Mouse (Mus musculus) olfactory bulb, adult 2 months (tissue): ENCODE results near the gene Tnfaip8l1. TPM values are rescaled to one million over a fixed set of nuclear protein-coding genes. Genes with fewer than 3 reads are reported as not detected.

Experiments used
- H3K27ac ChIP-seq: fragments of 200-500 bp; 2 replicates; pipeline ENCODE4 v1.5.1; 2012; ENCODE audit warnings: low read depth, low read length; ENCODE audit not compliant: insufficient read depth
- H3K4me1 ChIP-seq: fragments of 200-500 bp; 2 replicates; pipeline ENCODE4 v1.6.1; 2012; ENCODE audit warnings: low read length; ENCODE audit not compliant: control insufficient read depth, insufficient read depth
- H3K4me3 ChIP-seq: fragments of 200-500 bp; 2 replicates; pipeline ENCODE4 v1.5.1; 2012; ENCODE audit warnings: mild to moderate bottlenecking, low read depth, low read length, moderate library complexity; ENCODE audit not compliant: insufficient read depth
- CTCF ChIP-seq: fragments of 200-500 bp; IDR thresholded peaks from 2 replicates; pipeline ENCODE4 v1.5.1; 2012; ENCODE audit warnings: low read depth, mild to moderate bottlenecking, low read length, moderate library complexity; ENCODE audit not compliant: insufficient read depth
- POLR2A ChIP-seq: fragments of 200-500 bp; IDR thresholded peaks from 2 replicates; pipeline ENCODE4 v1.6.1; 2012; ENCODE audit warnings: mild to moderate bottlenecking, low read depth, low read length, moderate library complexity; ENCODE audit not compliant: insufficient read depth
- WGBS: fragments of 180-500 bp; shearing (Covaris S2); methylation state at CpG from one replicate; pipeline ENCODE4 v1.1.7; 2018; 5-methylcytosine and 5-hydroxymethylcytosine counted together
- polyA plus RNA-seq: library from polyadenylated mRNA; stranded (reverse); fragments of >200 nt; gene quantifications from 2 replicates; pipeline ENCODE4 v1.2.4, GENCODE M21; 2012; ENCODE audit warnings: low replicate concordance; ENCODE audit not compliant: missing spikeins, insufficient read depth, insufficient read length

The Tnfaip8l1 gene
- polyA plus RNA-seq, 1 experiment, result not detected

DNA sequence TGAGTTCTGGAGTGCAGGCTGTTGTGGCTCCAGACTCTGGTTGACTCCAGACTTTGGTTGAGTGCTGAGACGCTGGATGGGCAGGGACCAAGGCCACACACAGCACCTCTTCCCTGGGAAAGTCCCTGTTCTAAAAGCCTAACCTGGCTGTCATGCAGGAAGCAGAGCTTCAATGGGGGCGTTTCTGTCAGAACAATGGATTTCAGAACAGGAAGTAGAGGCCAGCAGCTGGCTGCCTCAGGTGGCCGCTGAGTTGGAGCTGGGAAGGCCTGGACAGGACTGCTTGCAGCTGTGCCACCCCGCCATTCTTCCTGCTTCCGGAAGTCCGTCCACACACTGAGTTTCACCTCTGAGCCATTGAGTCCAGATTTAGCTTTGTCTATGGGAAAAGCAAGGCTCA lies 7.6 kb downstream of the Tnfaip8l1 start:
- H3K4me1 ChIP-seq, result peaks cover 4% of the 10 kb centered on the region; the same call in 1 of the 2 replicates
- H3K27ac ChIP-seq, result no peak overlapping the region
- no peak overlapping the region for H3K4me3 ChIP-seq
- WGBS, result 71% methylated on average over 6 of the region's 6 CpGs
- TF ChIP-seq CTCF (no peak), POLR2A (no peak)

DNA sequence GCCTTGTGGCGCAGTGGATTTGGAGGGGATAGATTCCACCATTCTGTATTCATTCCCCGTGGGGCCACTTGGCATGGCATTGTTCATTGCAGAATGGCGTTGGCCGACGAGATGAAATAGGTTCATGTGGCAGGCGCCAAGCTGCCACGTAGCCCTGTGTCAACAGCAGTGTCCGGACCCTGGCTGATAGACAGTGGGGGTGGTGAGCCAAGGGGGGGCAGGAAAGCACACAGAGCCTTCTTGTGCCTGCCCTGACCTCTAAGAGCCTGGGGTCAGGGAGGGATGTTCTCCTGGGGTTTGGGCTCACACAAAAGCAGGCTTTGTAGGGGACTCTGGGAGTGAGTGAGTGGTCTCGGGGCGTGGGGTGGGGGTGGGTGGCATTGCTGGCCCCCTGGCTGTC lies 8.4 kb downstream of the Tnfaip8l1 start:
- no peak overlapping the region for H3K27ac ChIP-seq
- WGBS, result 34% methylated on average over 10 of the region's 10 CpGs
- no peak overlapping the region for H3K4me3 ChIP-seq
- TF ChIP-seq CTCF (no peak), POLR2A (no peak)
- peaks cover 4% of the 10 kb centered on the region; the same call in 1 of the 2 replicates for H3K4me1 ChIP-seq

DNA sequence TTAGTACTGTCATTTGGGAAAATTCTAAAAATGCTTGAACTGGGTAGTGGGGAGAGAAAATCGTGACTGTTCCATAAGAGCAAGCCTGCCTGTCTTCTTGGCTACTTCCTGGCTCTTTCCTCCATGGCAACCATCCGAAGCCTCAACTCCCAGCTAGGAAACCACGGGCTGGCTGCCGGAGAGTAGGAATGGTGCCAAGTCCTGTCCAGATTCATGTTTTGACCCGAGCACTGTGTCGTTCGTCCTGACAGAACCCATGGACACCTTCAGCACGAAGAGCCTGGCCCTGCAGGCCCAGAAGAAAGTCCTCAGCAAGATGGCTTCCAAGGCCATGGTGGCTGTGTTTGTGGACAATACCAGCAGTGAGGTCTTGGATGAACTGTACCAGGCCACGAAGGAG lies 9.2 kb downstream of the Tnfaip8l1 start:
- Histone ChIP-seq H3K4me1 (peaks cover 4% of the 10 kb centered on the region; the same call in 1 of the 2 replicates), H3K27ac (no peak overlapping the region), H3K4me3 (no peak overlapping the region)
- TF ChIP-seq POLR2A, result no peak
- TF ChIP-seq CTCF, result no peak
- 55% methylated on average over 9 of the region's 9 CpGs for WGBS

GRCm38 (mm10) chr17:56171881-56172280 lies 9.6 kb downstream of the Tnfaip8l1 start:
- Histone ChIP-seq H3K27ac (no peak overlapping the region), H3K4me3 (no peak overlapping the region), H3K4me1 (peaks cover 4% of the 10 kb centered on the region; the same call in 1 of the 2 replicates)
- TF ChIP-seq POLR2A (no peak), CTCF (no peak)
- WGBS, result 96% methylated on average over 17 of the region's 17 CpGs

- peaks cover 4% of the 10 kb centered on the region; the same call in 1 of the 2 replicates for H3K4me1 ChIP-seq
- 55% methylated on average over 10 of the region's 10 CpGs for whole genome bisulfite sequencing
- no peak overlapping the region for H3K4me3 ChIP-seq
- H3K27ac ChIP-seq, result no peak overlapping the region
- TF ChIP-seq POLR2A, result no peak
- no peak for TF ChIP-seq CTCF
These were observed 11.2 kb downstream of the Tnfaip8l1 start for GRCm38 (mm10) chr17:56173401-56174046.

GRCm38 (mm10) chr17:56175416-56175815 lies 13.1 kb downstream of the Tnfaip8l1 start:
- 100% methylated on average over 3 of the region's 3 CpGs for WGBS
- H3K4me3 ChIP-seq, result no peak overlapping the region
- TF ChIP-seq POLR2A, result no peak
- no peak for TF ChIP-seq CTCF

GRCm38 (mm10) chr17:56182975-56183657 lies 20.8 kb downstream of the Tnfaip8l1 start:
- TF ChIP-seq POLR2A, result no peak
- no peak for TF ChIP-seq CTCF
- Histone ChIP-seq H3K27ac (peak overlapping the region; percentile 52; the same call in 1 of the 2 replicates), H3K4me1 (peaks cover 10% of the 10 kb centered on the region), H3K4me3 (peak overlapping the region; percentile 93)
- 1% methylated on average over 14 of the region's 14 CpGs for WGBS

More at GRCm38 (mm10) chr17:56175416-56175815, 13.1 kb downstream of the Tnfaip8l1 start:
- 0 out of 2 replicates have a peak, but pooled peaks cover 2% of the 10 kb centered on the region for H3K4me1 ChIP-seq
- no peak overlapping the region for H3K27ac ChIP-seq

DNA sequence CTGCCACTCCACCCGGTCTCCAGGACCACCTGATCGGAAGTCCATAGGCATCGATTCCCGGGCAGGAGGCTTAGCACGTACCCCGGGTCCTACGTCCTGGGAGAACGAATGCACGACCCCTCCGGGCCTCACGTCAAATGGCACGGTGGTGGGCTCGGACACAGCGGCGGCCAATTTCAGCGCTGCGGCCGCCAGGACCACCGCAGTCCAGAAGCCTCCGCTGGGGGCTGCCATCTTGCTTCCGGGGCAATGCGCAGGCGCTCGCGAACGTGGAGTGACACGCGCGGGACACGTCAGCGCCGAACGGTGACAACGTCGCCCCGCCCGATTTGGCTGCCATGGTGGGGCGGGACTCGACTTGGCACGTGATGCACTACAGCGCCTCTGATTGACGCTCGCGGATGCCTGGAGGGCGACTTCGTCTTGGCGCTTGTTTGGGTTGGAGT lies 21.4 kb downstream of the Tnfaip8l1 start, which contains the start of gene Mydgf:
TSS of gene Mydgf (minus strand) at position 263 of the 446 bp plus-strand sequence.
- no peak for TF ChIP-seq CTCF
- TF ChIP-seq POLR2A, result peak; percentile 81
- under 1% methylated on average over 47 of the region's 47 CpGs for WGBS
- Histone ChIP-seq H3K4me3 (peak within 1 kb of the TSS; percentile 93), H3K27ac (peak within 1 kb of the TSS; percentile 52; the same call in 1 of the 2 replicates), H3K4me1 (peaks cover 10% of the 10 kb centered on the region)
